Mouse (Mus musculus) B cell, adult (primary cell): Measurements from ENCODE around the gene Ndnf. TPM values are rescaled to one million over a fixed set of nuclear protein-coding genes. Genes with fewer than 3 reads are reported as not detected.

Experiments used
- total RNA-seq: library from RNA; stranded (reverse); gene quantifications from 4 replicates; pipeline ENCODE4 v1.2.4, GENCODE M21; 2023; ENCODE audit not compliant: inconsistent age

The Ndnf gene
- total RNA-seq = 0.12 to 1.2 TPM (median 0.39 TPM) in 4 replicates

DNA sequence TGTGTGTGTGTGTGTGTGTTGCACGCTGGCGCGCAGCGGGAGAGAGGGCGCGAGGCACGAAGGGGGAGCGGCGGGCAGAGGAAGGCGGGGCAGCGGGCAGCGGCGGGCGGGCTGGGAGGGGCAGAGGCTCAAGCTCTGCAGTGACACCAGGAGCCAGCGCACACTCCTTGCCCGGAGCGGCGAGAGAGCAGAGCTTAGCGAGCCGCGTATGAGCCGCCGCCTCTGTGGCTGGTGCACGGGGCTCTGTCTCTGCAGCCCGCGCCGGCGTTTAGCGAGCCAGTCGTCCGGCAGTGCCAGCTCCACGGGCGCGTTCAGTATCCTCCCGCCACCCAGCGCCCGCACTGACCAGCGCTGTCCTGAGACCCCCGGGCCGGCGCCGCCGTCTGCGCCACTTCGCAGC is at the start of gene Ndnf:
TSS of gene Ndnf (plus strand) at position 140 of the 400 bp plus-strand sequence.

Other genes starting within 250 kb of the Ndnf start
- 0.13 TPM in 1 of 4 replicates, not detected in the others for gene Tnip3, start 146.3 kb upstream of the Ndnf start, total RNA-seq
- gene Prdm5, start 107.4 kb downstream of the Ndnf start, total RNA-seq = not detected in 4 replicates